Mouse (Mus musculus) hindbrain, embryonic 14.5 days (tissue): ENCODE measurements around the gene Rab23. TPM values are rescaled to one million over a fixed set of nuclear protein-coding genes. Genes with fewer than 3 reads are reported as not detected.
A peak's percentile ranks its signal among the peaks of the same experiment; 100 is the strongest.

ENCODE experiments used
- ATAC-seq: fragments of 200-750 bp; cut with Nextera tagmentation; 2 replicates; pipeline ENCODE4 v1.8.0; 2017; ENCODE audit warnings: moderate number of reproducible peaks, mild to moderate bottlenecking, moderate TSS enrichment, moderate library complexity; ENCODE audit not compliant: low FRiP score
- DNase-seq: peaks from one replicate; pipeline ENCODE4 v3.0.0-alpha.2; 2015; ENCODE audit warnings: low spot score
- H3K27ac ChIP-seq: fragments of 300-500 bp; sonication (generic); 2 replicates; pipeline ENCODE4 v1.5.1; 2014; ENCODE audit warnings: mild to moderate bottlenecking, moderate library complexity
- H3K27me3 ChIP-seq: fragments of 300-500 bp; sonication (generic); 2 replicates; pipeline ENCODE4 v1.6.1; 2014; ENCODE audit warnings: mild to moderate bottlenecking, low read length, mixed read lengths; ENCODE audit not compliant: control insufficient read depth, insufficient read depth
- H3K36me3 ChIP-seq: fragments of 300-500 bp; sonication (generic); replicated peaks from 2 replicates; pipeline ENCODE4 v1.6.1; 2014; ENCODE audit not compliant: control insufficient read depth, insufficient read depth
- H3K4me1 ChIP-seq: fragments of 300-500 bp; sonication (generic); replicated peaks from 2 replicates; pipeline ENCODE4 v1.6.1; 2014; ENCODE audit warnings: antibody characterized with exemption, low read length, mixed read lengths; ENCODE audit not compliant: control insufficient read depth, insufficient read depth
- H3K4me2 ChIP-seq: fragments of 300-500 bp; sonication (generic); replicated peaks from 2 replicates; pipeline ENCODE4 v1.6.1; 2014; ENCODE audit warnings: mild to moderate bottlenecking, moderate library complexity
- H3K4me3 ChIP-seq: fragments of 300-500 bp; sonication (generic); replicated peaks from 2 replicates; pipeline ENCODE4 v1.5.1; 2014; ENCODE audit warnings: mild to moderate bottlenecking, low read length
- H3K9ac ChIP-seq: fragments of 300-500 bp; sonication (generic); 2 replicates; pipeline ENCODE4 v1.6.1; 2014
- H3K9me3 ChIP-seq: fragments of 300-500 bp; sonication (generic); 2 replicates; pipeline ENCODE4 v1.6.1; 2016; ENCODE audit warnings: low read length; ENCODE audit not compliant: control insufficient read depth
- WGBS: fragments of 180-500 bp; shearing (Covaris S2); extraction: QIAGEN DNeasy Blood & Tissue Kit; methylation state at CpG from one replicate; pipeline ENCODE4 v1.1.7; 2014; 5-methylcytosine and 5-hydroxymethylcytosine counted together
- polyA plus RNA-seq: library from polyadenylated mRNA; unstranded; fragments of >200 nt; fragmentation: Nextera tagmentation; extraction: Ambion mirVana; gene quantifications from 2 replicates; pipeline ENCODE4 v1.2.1, GENCODE M21; 2014

Gene Rab23
- polyA plus RNA-seq, 1 experiment from 2014 or later: 27.9 TPM

DNA sequence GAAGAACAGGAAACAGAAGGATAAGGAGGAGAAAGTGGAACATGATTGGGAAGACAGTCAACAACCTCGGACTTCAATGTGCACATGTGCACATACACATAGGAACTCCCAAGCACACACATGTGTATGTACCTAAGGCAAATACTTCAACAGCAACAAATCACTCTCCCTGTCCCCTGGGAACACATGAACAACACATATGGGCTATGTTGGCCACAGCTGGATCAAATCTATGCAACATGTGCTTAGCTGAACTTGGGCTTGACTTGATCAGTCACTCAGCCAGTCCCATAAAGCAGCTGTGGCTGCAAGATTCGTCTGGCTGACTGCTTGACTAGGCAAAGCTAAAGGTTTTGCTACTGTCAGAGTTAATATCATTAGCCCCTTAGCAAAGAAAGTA lies 30.9 kb upstream of the Rab23 start:
- ATAC-seq (no peak), DNase-seq (no peak)
- no peak overlapping the region for H3K4me3 ChIP-seq
- H3K9ac ChIP-seq: no peak overlapping the region
- H3K27ac ChIP-seq: no peak overlapping the region
- no peaks in the 10 kb centered on the region for H3K9me3 ChIP-seq
- no peaks in the 10 kb centered on the region for H3K36me3 ChIP-seq
- no peaks in the 10 kb centered on the region for H3K27me3 ChIP-seq
- H3K4me1 ChIP-seq: no peaks in the 10 kb centered on the region
- H3K4me2 ChIP-seq: no peak overlapping the region
- 62% methylated on average over 2 of the region's 2 CpGs for WGBS

DNA sequence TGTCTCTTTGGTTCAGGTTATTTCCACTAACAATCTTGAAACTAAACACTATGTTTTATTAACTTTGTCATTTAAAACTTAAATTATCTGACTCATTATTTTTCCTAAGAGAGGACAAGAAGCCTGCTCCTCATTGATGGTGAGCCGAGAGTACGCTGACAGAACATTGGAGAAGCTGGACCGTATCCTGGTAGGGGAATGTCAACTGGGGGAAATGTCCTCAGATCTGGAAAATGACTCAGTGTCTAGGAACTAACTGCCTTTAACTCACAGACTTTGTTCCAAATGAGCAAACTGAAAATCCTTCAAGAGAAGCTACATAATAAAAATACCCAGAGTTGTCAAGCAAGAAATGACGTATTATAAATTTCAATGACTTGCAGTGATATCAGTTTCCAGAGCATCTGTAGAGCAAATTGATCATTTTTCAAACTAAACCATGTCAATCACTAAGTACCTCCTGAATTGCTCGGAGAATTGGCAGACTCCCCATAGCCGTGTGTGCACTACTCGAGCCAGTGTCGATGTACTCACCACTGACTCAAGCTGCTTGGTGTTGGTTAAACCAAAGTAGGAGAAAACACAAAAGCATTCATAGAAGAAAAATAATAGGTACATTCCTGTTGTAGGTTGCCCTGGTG lies 30.1 kb upstream of the Rab23 start:
- H3K9ac ChIP-seq: no peak overlapping the region
- H3K27me3 ChIP-seq: no peaks in the 10 kb centered on the region
- no peaks in the 10 kb centered on the region for H3K9me3 ChIP-seq
- H3K36me3 ChIP-seq: no peaks in the 10 kb centered on the region
- H3K4me3 ChIP-seq: no peak overlapping the region
- no peak overlapping the region for H3K27ac ChIP-seq
- no peak overlapping the region for H3K4me2 ChIP-seq
- ATAC-seq (no peak), DNase-seq (no peak)
- no peaks in the 10 kb centered on the region for H3K4me1 ChIP-seq
- WGBS: 91% methylated on average over 8 of the region's 8 CpGs

DNA sequence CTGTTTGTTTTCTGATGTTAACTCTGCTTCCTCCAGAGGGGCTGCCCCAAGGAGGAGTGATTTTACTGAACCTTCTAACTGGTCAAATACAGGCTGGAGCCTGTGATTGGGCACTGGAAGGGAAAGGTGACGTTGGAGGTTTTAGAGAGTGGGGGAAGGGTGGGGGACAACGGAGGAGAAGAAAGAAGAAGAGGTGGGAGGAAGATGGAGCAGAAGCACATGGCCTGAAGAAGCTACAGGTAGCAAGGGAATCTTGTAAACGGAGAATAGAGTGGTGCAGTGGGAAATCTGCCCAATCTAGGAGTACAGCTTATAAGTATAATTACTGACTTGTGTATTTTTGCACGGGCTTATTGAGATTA lies 29.6 kb upstream of the Rab23 start:
- DNase-seq (no peak), ATAC-seq (no peak)
- Histone ChIP-seq H3K27ac (no peak overlapping the region), H3K9me3 (no peaks in the 10 kb centered on the region), H3K27me3 (no peaks in the 10 kb centered on the region), H3K4me1 (no peaks in the 10 kb centered on the region), H3K4me3 (no peak overlapping the region), H3K4me2 (no peak overlapping the region), H3K9ac (no peak overlapping the region), H3K36me3 (no peaks in the 10 kb centered on the region)
- WGBS: 47% methylated on average over 4 of the region's 4 CpGs

DNA sequence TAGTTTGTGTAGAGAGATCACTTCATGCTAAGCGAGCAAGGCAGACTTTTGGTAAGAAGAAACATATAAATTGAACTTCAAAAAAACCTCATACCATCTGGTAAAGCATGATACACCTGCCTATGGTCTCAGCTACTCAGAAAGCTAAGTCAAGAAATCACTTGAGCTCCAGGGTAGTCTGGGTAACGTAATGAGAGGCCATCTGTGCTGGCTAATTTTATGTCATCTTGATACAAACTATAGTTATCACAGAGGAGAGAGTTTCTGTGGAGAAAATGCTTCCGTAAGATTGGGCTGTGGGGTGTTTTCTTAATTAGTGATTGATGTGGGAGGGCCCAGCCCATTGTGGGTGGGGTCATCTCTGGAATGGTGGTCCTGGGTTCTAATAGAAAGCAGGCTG lies 25.8 kb upstream of the Rab23 start:
- Histone ChIP-seq H3K9ac (no peak overlapping the region), H3K4me2 (no peak overlapping the region), H3K4me3 (no peak overlapping the region), H3K9me3 (no peaks in the 10 kb centered on the region), H3K27ac (no peak overlapping the region), H3K4me1 (no peaks in the 10 kb centered on the region), H3K27me3 (no peaks in the 10 kb centered on the region), H3K36me3 (no peaks in the 10 kb centered on the region)
- DNase-seq (no peak), ATAC-seq (no peak)
- 83% methylated on average over 3 of the region's 3 CpGs for WGBS

DNA sequence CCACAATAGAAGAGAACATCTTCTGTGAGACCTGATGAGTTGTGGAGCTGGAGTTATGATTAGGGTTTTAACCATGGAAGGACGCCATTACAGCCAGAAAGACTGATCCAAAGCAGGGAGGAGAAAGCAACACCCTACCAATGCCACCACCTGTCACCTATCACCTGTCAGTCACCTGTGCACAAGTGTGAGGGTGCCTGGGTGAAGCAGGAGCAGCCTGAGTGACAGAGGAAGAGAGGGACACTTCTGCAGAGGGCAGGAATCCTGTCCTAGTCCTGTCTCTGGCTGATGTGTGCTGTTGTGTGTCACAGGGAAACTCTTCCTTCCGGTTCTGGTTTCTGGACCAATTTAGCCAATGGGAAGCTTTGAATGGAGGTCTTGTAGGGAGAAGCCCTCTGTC lies 23.7 kb upstream of the Rab23 start:
- Histone ChIP-seq H3K4me1 (no peaks in the 10 kb centered on the region), H3K9ac (no peak overlapping the region), H3K36me3 (no peaks in the 10 kb centered on the region), H3K4me3 (no peak overlapping the region), H3K27ac (no peak overlapping the region), H3K9me3 (no peaks in the 10 kb centered on the region), H3K27me3 (no peaks in the 10 kb centered on the region), H3K4me2 (no peak overlapping the region)
- WGBS: 81% methylated on average over 2 of the region's 2 CpGs
- ATAC-seq (no peak), DNase-seq (no peak)

DNA sequence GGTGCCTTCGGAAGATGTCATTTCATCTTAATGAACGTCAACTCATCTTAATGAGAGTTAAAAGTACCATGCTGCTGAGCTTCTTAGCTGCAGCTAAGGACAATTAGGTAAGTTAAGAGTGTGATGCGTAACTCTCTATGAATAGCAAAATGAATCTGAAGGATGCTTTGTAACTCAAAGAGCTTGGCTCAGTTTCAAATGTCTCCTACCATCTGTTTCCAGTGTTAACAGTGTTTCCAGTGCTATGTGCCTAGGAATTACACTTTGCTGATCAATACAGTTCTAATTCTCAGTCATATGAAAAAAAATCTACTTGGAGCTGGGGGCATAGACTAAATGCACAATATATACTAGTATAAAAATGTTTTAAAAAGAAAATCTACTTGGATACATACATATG lies 18.4 kb upstream of the Rab23 start:
- H3K4me3 ChIP-seq: no peak overlapping the region
- no peak overlapping the region for H3K4me2 ChIP-seq
- no peak for ATAC-seq
- no peak overlapping the region for H3K9ac ChIP-seq
- H3K27me3 ChIP-seq: no peaks in the 10 kb centered on the region
- 81% methylated on average over 3 of the region's 3 CpGs for WGBS
- no peaks in the 10 kb centered on the region for H3K36me3 ChIP-seq
- no peaks in the 10 kb centered on the region for H3K4me1 ChIP-seq
- H3K27ac ChIP-seq: no peak overlapping the region
- DNase-seq: no peak
- no peaks in the 10 kb centered on the region for H3K9me3 ChIP-seq

DNA sequence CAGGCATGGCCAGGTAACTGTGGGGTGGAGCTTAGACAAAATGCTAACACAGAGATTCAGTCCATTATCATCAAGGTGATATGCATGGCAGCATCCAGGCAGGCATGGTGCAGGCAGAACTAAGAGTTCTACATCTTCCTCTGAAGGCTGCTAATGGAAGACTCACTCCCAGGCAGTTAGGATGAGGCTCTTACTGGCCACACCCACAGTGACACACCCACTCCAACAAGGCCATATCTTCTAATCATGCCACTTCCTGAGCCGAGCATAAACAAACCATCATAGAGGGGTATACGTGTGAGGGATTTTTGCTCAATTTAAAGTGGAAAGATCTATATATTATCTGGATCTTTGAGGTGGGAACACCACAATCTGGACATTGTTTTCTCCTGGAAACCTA lies 10.1 kb upstream of the Rab23 start:
- Histone ChIP-seq H3K36me3 (no peaks in the 10 kb centered on the region), H3K4me1 (no peaks in the 10 kb centered on the region), H3K4me3 (no peak overlapping the region), H3K9ac (no peak overlapping the region), H3K27ac (no peak overlapping the region), H3K9me3 (no peaks in the 10 kb centered on the region), H3K27me3 (no peaks in the 10 kb centered on the region), H3K4me2 (no peak overlapping the region)
- no peak for ATAC-seq
- WGBS: 91% methylated on average over 2 of the region's 2 CpGs
- no peak for DNase-seq

DNA sequence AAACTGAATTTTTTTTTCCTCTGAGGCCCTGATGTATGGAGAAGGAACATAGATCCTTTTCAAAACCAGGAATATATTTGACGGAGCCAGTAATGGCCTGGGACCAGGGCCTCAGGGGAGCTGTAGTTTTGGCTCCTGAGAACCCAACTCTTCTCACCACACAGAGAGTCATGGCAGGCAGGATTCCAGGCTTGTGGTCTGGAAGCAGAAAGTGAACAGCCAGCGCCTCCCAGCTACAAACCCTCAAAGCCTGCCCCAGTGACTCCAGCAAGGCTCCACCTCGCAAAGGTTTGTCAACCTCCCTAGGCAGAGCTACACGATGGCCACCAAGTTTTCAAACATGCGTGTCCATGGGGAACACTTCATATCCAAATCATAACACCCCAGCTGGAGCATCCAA lies 7.7 kb upstream of the Rab23 start:
- H3K27ac ChIP-seq: no peak overlapping the region
- 94% methylated on average over 5 of the region's 5 CpGs for WGBS
- H3K9ac ChIP-seq: no peak overlapping the region
- no peaks in the 10 kb centered on the region for H3K36me3 ChIP-seq
- no peaks in the 10 kb centered on the region for H3K9me3 ChIP-seq
- H3K27me3 ChIP-seq: no peaks in the 10 kb centered on the region
- H3K4me3 ChIP-seq: no peak overlapping the region
- ATAC-seq: no peak
- DNase-seq: no peak
- no peaks in the 10 kb centered on the region for H3K4me1 ChIP-seq
- H3K4me2 ChIP-seq: no peak overlapping the region

DNA sequence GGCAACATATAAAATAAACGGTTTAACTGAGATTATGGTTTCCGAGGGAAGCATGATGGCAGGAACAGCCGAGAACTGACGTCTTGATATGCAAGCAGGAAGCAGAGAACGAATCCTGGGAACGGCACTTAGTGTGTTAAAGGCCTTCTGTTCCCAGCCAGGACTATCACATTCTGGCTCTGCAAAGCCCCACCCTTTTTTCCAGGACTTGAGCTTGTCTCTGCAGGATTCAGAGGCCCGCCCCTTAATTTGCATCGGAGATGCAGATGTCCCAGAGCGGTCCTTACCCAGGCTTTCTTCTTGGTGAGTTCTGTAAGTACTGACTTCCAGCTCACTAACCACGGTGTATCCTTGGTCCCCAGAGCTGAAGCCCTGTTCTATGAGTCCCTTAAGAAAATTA lies 4.9 kb upstream of the Rab23 start:
- Histone ChIP-seq H3K4me2 (peak overlapping the region; percentile 21; the same call in 1 of the 2 replicates), H3K27me3 (no peaks in the 10 kb centered on the region), H3K4me1 (no peaks in the 10 kb centered on the region), H3K9me3 (no peaks in the 10 kb centered on the region), H3K4me3 (no peak overlapping the region), H3K27ac (no peak overlapping the region), H3K36me3 (no peaks in the 10 kb centered on the region), H3K9ac (no peak overlapping the region)
- no peak for DNase-seq
- ATAC-seq: no peak
- WGBS: 8% methylated on average over 10 of the region's 10 CpGs

DNA sequence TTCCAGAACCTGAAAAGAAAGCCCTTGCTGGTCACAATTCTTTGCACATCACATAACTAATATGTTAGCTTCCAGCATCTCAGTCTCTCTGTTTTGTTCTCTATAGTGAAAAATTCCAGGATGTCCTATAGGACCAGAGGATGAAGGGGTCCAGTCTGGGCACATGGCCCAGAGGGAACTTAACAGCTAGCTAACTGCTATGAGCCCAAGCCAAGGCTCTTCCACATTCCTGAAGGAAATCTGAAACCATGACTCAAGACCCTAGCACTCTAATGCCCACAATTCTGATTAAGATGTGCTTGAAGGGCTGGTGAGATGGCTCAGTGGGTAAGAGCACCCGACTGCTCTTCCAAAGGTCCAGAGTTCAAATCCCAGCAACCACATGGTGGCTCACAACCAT lies 2.1 kb upstream of the Rab23 start:
- ATAC-seq: no peak
- Histone ChIP-seq H3K36me3 (0 out of 2 replicates have a peak, but pooled peaks cover 7% of the 10 kb centered on the region), H3K9ac (no peak overlapping the region), H3K4me1 (peaks cover 13% of the 10 kb centered on the region), H3K27me3 (no peaks in the 10 kb centered on the region), H3K4me3 (no peak overlapping the region), H3K4me2 (no peak overlapping the region), H3K27ac (no peak overlapping the region), H3K9me3 (no peaks in the 10 kb centered on the region)
- no peak for DNase-seq
- 100% methylated on average over 1 of the region's 1 CpGs for WGBS
